Mouse (Mus musculus): ENCODE measurements at regions not wholly inside any gene's neighbourhood (a gene's known extent, or its start where the extent isn't known, plus 50 kb on each side); places are given as distances from the start of the nearest gene placed in this dataset.

GRCm38 (mm10) chr2:147845256-147845655, 201.5 kb downstream of the Foxa2 start:
- 77% methylated on average over 1 of the region's 1 CpGs for WGBS
- Histone ChIP-seq H3K9me3 (no peaks in the 10 kb centered on the region), H3K4me1 (no peaks in the 10 kb centered on the region), H3K27ac (replicated peaks) (no peak overlapping the region), H3K27me3 (replicated peaks; ENCODE audit: low read depth, poor library complexity, severe bottlenecking) (peaks cover 24% of the 10 kb centered on the region; the same call in 1 of the 2 replicates), H3K4me3 (no peak overlapping the region), H3K36me3 (replicated peaks) (no peaks in the 10 kb centered on the region)
- no peak for DNase-seq (ENCODE audit: low spot score)

GRCm38 (mm10) chr2:147840936-147841335, 205.8 kb downstream of the Foxa2 start:
- DNase-seq (ENCODE audit: low spot score): no peak
- Histone ChIP-seq H3K4me3 (no peak overlapping the region), H3K9me3 (no peaks in the 10 kb centered on the region), H3K27me3 (replicated peaks; ENCODE audit: low read depth, poor library complexity, severe bottlenecking) (0 out of 2 replicates have a peak, but pooled peaks cover 4% of the 10 kb centered on the region), H3K27ac (replicated peaks) (no peak overlapping the region), H3K36me3 (replicated peaks) (no peaks in the 10 kb centered on the region), H3K4me1 (no peaks in the 10 kb centered on the region)
- WGBS: 86% methylated on average over 5 of the region's 5 CpGs

GRCm38 (mm10) chr2:147838613-147839012, 208.2 kb downstream of the Foxa2 start:
- H3K36me3 ChIP-seq (replicated peaks): no peaks in the 10 kb centered on the region
- no peaks in the 10 kb centered on the region for H3K9me3 ChIP-seq
- no peak overlapping the region for H3K27ac ChIP-seq (replicated peaks)
- H3K4me3 ChIP-seq: no peak overlapping the region
- 87% methylated on average over 4 of the region's 4 CpGs for WGBS
- DNase-seq (ENCODE audit: low spot score): no peak
- no peaks in the 10 kb centered on the region for H3K4me1 ChIP-seq
- no peaks in the 10 kb centered on the region for H3K27me3 ChIP-seq (replicated peaks; ENCODE audit: low read depth, poor library complexity, severe bottlenecking)

- Histone ChIP-seq H3K27ac (replicated peaks) (no peak overlapping the region), H3K4me1 (peaks cover 3% of the 10 kb centered on the region; the same call in 1 of the 2 replicates), H3K9me3 (no peaks in the 10 kb centered on the region), H3K36me3 (replicated peaks) (no peaks in the 10 kb centered on the region), H3K27me3 (replicated peaks; ENCODE audit: low read depth, poor library complexity, severe bottlenecking) (no peaks in the 10 kb centered on the region), H3K4me3 (no peak overlapping the region)
- WGBS: 33% methylated on average over 6 of the region's 6 CpGs
- DNase-seq (ENCODE audit: low spot score): no peak
These were observed 216.2 kb downstream of the Foxa2 start for GRCm38 (mm10) chr2:147830551-147830950.

- Histone ChIP-seq H3K27ac (replicated peaks) (no peak overlapping the region), H3K4me3 (no peak overlapping the region), H3K9me3 (no peaks in the 10 kb centered on the region), H3K36me3 (replicated peaks) (no peaks in the 10 kb centered on the region), H3K4me1 (no peaks in the 10 kb centered on the region), H3K27me3 (replicated peaks; ENCODE audit: low read depth, poor library complexity, severe bottlenecking) (no peaks in the 10 kb centered on the region)
- DNase-seq (ENCODE audit: low spot score): no peak
- WGBS: 84% methylated on average over 3 of the region's 3 CpGs
These were observed 229.8 kb downstream of the Foxa2 start for GRCm38 (mm10) chr2:147816951-147817350.

GRCm38 (mm10) chr2:147814231-147814630, 232.5 kb downstream of the Foxa2 start:
- H3K36me3 ChIP-seq (replicated peaks): no peaks in the 10 kb centered on the region
- no peak overlapping the region for H3K4me3 ChIP-seq
- no peaks in the 10 kb centered on the region for H3K4me1 ChIP-seq
- H3K27ac ChIP-seq (replicated peaks): no peak overlapping the region
- H3K9me3 ChIP-seq: no peaks in the 10 kb centered on the region
- DNase-seq (ENCODE audit: low spot score): no peak
- no peaks in the 10 kb centered on the region for H3K27me3 ChIP-seq (replicated peaks; ENCODE audit: low read depth, poor library complexity, severe bottlenecking)
- 81% methylated on average over 3 of the region's 3 CpGs for WGBS

- DNase-seq (ENCODE audit: low spot score): no peak
- H3K36me3 ChIP-seq (replicated peaks): no peaks in the 10 kb centered on the region
- H3K27ac ChIP-seq (replicated peaks): no peak overlapping the region
- no peaks in the 10 kb centered on the region for H3K9me3 ChIP-seq
- H3K27me3 ChIP-seq (replicated peaks; ENCODE audit: low read depth, poor library complexity, severe bottlenecking): no peaks in the 10 kb centered on the region
- H3K4me1 ChIP-seq: no peaks in the 10 kb centered on the region
- WGBS: 86% methylated on average over 2 of the region's 2 CpGs
- no peak overlapping the region for H3K4me3 ChIP-seq
These were observed 233.3 kb downstream of the Foxa2 start for GRCm38 (mm10) chr2:147813516-147813915.

- Histone ChIP-seq H3K9me3 (no peaks in the 10 kb centered on the region), H3K36me3 (replicated peaks) (no peaks in the 10 kb centered on the region), H3K4me3 (no peak overlapping the region), H3K4me1 (no peaks in the 10 kb centered on the region), H3K27me3 (replicated peaks; ENCODE audit: low read depth, poor library complexity, severe bottlenecking) (peaks cover 8% of the 10 kb centered on the region; the same call in 1 of the 2 replicates), H3K27ac (replicated peaks) (no peak overlapping the region)
- WGBS: 45% methylated on average over 5 of the region's 5 CpGs
- DNase-seq (ENCODE audit: low spot score): peak; percentile 52
These were observed 238.6 kb downstream of the Foxa2 start for GRCm38 (mm10) chr2:147808036-147808675.

- WGBS: 28% methylated on average over 4 of the region's 4 CpGs
- DNase-seq (ENCODE audit: low spot score): peak; percentile 56
- H3K4me3 ChIP-seq: no peak overlapping the region
- H3K36me3 ChIP-seq (replicated peaks): no peaks in the 10 kb centered on the region
- H3K9me3 ChIP-seq: no peaks in the 10 kb centered on the region
- peaks cover 8% of the 10 kb centered on the region; the same call in 1 of the 2 replicates for H3K27me3 ChIP-seq (replicated peaks; ENCODE audit: low read depth, poor library complexity, severe bottlenecking)
- no peaks in the 10 kb centered on the region for H3K4me1 ChIP-seq
- no peak overlapping the region for H3K27ac ChIP-seq (replicated peaks)
These were observed 243.7 kb downstream of the Foxa2 start for GRCm38 (mm10) chr2:147803102-147803501.

GRCm38 (mm10) chr2:147791434-147791833, 255.3 kb downstream of the Foxa2 start:
- no peak overlapping the region for H3K4me3 ChIP-seq
- H3K4me1 ChIP-seq: no peaks in the 10 kb centered on the region
- H3K36me3 ChIP-seq (replicated peaks): no peaks in the 10 kb centered on the region
- 80% methylated on average over 8 of the region's 8 CpGs for WGBS
- no peak for DNase-seq (ENCODE audit: low spot score)
- H3K9me3 ChIP-seq: no peaks in the 10 kb centered on the region
- H3K27ac ChIP-seq (replicated peaks): no peak overlapping the region
- no peaks in the 10 kb centered on the region for H3K27me3 ChIP-seq (replicated peaks; ENCODE audit: low read depth, poor library complexity, severe bottlenecking)

GRCm38 (mm10) chr2:147789877-147790276, 256.9 kb downstream of the Foxa2 start:
- Histone ChIP-seq H3K4me1 (no peaks in the 10 kb centered on the region), H3K27me3 (replicated peaks; ENCODE audit: low read depth, poor library complexity, severe bottlenecking) (no peaks in the 10 kb centered on the region), H3K4me3 (no peak overlapping the region), H3K36me3 (replicated peaks) (no peaks in the 10 kb centered on the region), H3K27ac (replicated peaks) (no peak overlapping the region), H3K9me3 (no peaks in the 10 kb centered on the region)
- no peak for DNase-seq (ENCODE audit: low spot score)
- WGBS: 80% methylated on average over 1 of the region's 1 CpGs

GRCm38 (mm10) chr2:147789268-147789667, 257.5 kb downstream of the Foxa2 start:
- H3K4me1 ChIP-seq: no peaks in the 10 kb centered on the region
- no peak overlapping the region for H3K4me3 ChIP-seq
- DNase-seq (ENCODE audit: low spot score): peak; percentile 71
- H3K27me3 ChIP-seq (replicated peaks; ENCODE audit: low read depth, poor library complexity, severe bottlenecking): no peaks in the 10 kb centered on the region
- WGBS: 13% methylated on average over 3 of the region's 3 CpGs
- no peaks in the 10 kb centered on the region for H3K36me3 ChIP-seq (replicated peaks)
- no peak overlapping the region for H3K27ac ChIP-seq (replicated peaks)
- H3K9me3 ChIP-seq: no peaks in the 10 kb centered on the region

- no peaks in the 10 kb centered on the region for H3K27me3 ChIP-seq (replicated peaks; ENCODE audit: low read depth, poor library complexity, severe bottlenecking)
- H3K36me3 ChIP-seq (replicated peaks): no peaks in the 10 kb centered on the region
- 71% methylated on average over 3 of the region's 3 CpGs for WGBS
- DNase-seq (ENCODE audit: low spot score): no peak
- no peak overlapping the region for H3K4me3 ChIP-seq
- H3K27ac ChIP-seq (replicated peaks): no peak overlapping the region
- H3K9me3 ChIP-seq: no peaks in the 10 kb centered on the region
- H3K4me1 ChIP-seq: no peaks in the 10 kb centered on the region
These were observed 258.8 kb downstream of the Foxa2 start for GRCm38 (mm10) chr2:147788001-147788400.
